Mouse (Mus musculus) forebrain, embryonic 10.5 days (tissue): ENCODE measurements around the gene Ssh3. TPM values are rescaled to one million over a fixed set of nuclear protein-coding genes. Genes with fewer than 3 reads are reported as not detected.

Source experiments
- DNase-seq: peaks from one replicate; pipeline ENCODE4 v3.0.0-alpha.2; 2017; ENCODE audit warnings: low spot score; ENCODE audit errors: extremely low spot score
- H3K27ac ChIP-seq: fragments of 300-500 bp; sonication (generic); 2 replicates; pipeline ENCODE4 v1.5.1; 2016; ENCODE audit warnings: mild to moderate bottlenecking
- H3K27me3 ChIP-seq: fragments of 300-500 bp; sonication (generic); 2 replicates; pipeline ENCODE4 v1.6.1; 2016; ENCODE audit warnings: mild to moderate bottlenecking; ENCODE audit not compliant: poor library complexity, severe bottlenecking
- H3K36me3 ChIP-seq: fragments of 300-500 bp; sonication (generic); replicated peaks from 2 replicates; pipeline ENCODE4 v1.6.1; 2016; ENCODE audit warnings: mild to moderate bottlenecking, moderate library complexity
- H3K4me1 ChIP-seq: fragments of 300-500 bp; sonication (generic); 2 replicates; pipeline ENCODE4 v1.6.1; 2016
- H3K4me3 ChIP-seq: fragments of 300-500 bp; sonication (generic); 2 replicates; pipeline ENCODE4 v1.5.1; 2016; ENCODE audit warnings: mild to moderate bottlenecking, moderate library complexity
- H3K9me3 ChIP-seq: fragments of 300-500 bp; sonication (generic); 2 replicates; pipeline ENCODE4 v1.6.1; 2016; ENCODE audit warnings: mild to moderate bottlenecking, moderate library complexity
- WGBS: fragments of 180-500 bp; shearing (Covaris S2); methylation state at CpG from one replicate; pipeline ENCODE4 v1.1.7; 2016; 5-methylcytosine and 5-hydroxymethylcytosine counted together
- polyA plus RNA-seq: library from polyadenylated mRNA; unstranded; fragments of >200 nt; fragmentation: Nextera tagmentation; extraction: Ambion mirVana; gene quantifications from 2 replicates; pipeline ENCODE4 v1.2.1, GENCODE M21; 2016

Ssh3 gene
- polyA plus RNA-seq, 1 experiment from 2014 or later = 3.6 TPM

- 44% methylated on average over 21 of the region's 21 CpGs for WGBS
- no peaks in the 10 kb centered on the region for H3K9me3 ChIP-seq
- H3K4me1 ChIP-seq = peaks cover 67% of the 10 kb centered on the region
- DNase-seq = no peak
- no peaks in the 10 kb centered on the region for H3K27me3 ChIP-seq
- H3K4me3 ChIP-seq = peak overlapping the region; percentile 25; the same call in 1 of the 2 replicates
- peak overlapping the region; percentile 76 for H3K27ac ChIP-seq
- peaks cover 11% of the 10 kb centered on the region for H3K36me3 ChIP-seq
Observed at GRCm38 (mm10) chr19:4301735-4302651, 33.0 kb upstream of the Ssh3 start.

GRCm38 (mm10) chr19:4300852-4301734 is 32.1 kb upstream of the Ssh3 start:
- Histone ChIP-seq H3K4me3 (peak overlapping the region; percentile 25; the same call in 1 of the 2 replicates), H3K4me1 (peaks cover 61% of the 10 kb centered on the region), H3K27me3 (no peaks in the 10 kb centered on the region), H3K36me3 (peaks cover 15% of the 10 kb centered on the region), H3K9me3 (no peaks in the 10 kb centered on the region), H3K27ac (peak overlapping the region; percentile 76)
- DNase-seq = no peak
- WGBS = 76% methylated on average over 11 of the region's 11 CpGs

DNA sequence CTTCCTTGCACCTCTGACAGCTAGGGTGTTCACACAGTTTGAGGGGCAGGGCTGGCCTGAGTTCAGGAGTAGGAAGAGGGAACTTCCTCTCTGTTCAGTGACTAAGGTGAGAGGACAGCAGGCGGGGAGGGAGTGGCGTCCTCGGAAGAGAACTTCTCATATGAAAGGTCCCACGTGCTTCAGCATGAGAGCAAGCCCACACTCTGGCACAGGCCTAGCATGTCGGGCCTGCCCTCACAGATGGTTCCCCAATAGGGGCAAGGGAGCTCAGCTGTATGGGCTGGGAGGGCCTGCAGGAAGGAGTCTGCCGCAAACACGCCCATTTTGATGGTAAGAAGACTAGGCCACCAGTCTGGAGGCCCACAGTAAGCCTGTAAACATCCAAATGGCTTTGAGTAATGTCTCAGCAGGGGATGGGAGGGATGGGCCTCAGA is 31.3 kb upstream of the Ssh3 start:
- Histone ChIP-seq H3K27ac (0 out of 2 replicates have a peak overlapping the region, but pooled peaks have one; percentile 76), H3K4me1 (peaks cover 58% of the 10 kb centered on the region), H3K36me3 (peaks cover 22% of the 10 kb centered on the region), H3K9me3 (no peaks in the 10 kb centered on the region), H3K27me3 (no peaks in the 10 kb centered on the region), H3K4me3 (no peak overlapping the region; the same call in 1 of the 2 replicates)
- 54% methylated on average over 7 of the region's 7 CpGs for WGBS
- DNase-seq = no peak

DNA sequence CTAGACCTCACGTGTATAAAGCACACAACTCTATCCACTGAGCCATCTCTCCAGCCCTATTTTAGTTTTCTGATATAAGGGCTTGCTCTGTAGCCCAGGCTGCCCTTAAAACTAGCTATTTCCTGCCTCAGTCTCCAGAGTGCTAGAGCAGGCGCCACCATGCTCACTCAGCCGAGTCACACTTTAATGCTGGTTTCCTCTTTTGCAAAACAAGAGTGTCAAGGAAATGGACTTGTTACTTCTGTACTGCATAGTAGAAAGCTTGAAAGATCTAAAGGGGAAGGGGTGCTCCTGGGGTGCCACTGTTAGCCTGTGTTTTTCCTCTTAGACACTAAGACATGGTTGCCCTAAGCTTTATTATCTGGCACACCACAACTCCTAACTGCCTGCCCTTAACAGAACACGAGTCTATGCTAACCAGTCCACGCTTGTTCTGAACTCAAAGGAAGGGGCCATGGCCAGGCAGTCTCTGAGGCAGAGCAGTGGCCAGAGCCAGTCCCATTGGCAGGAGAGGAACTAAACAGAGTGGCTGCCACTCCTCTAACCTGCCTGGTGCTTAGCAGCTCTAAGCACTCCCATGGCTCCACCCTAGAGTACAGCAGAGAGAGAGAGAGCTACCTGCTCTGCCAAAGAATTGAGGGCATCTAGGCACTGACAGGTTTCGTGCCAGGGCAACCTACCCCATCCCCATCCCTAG is 30.7 kb upstream of the Ssh3 start:
- no peak overlapping the region for H3K27ac ChIP-seq
- peaks cover 28% of the 10 kb centered on the region for H3K36me3 ChIP-seq
- peaks cover 54% of the 10 kb centered on the region for H3K4me1 ChIP-seq
- no peak for DNase-seq
- no peaks in the 10 kb centered on the region for H3K27me3 ChIP-seq
- H3K9me3 ChIP-seq = no peaks in the 10 kb centered on the region
- 86% methylated on average over 6 of the region's 6 CpGs for WGBS
- H3K4me3 ChIP-seq = no peak overlapping the region; the same call in 1 of the 2 replicates

GRCm38 (mm10) chr19:4299126-4299525 is 30.1 kb upstream of the Ssh3 start:
- H3K27ac ChIP-seq = no peak overlapping the region
- H3K36me3 ChIP-seq = peaks cover 34% of the 10 kb centered on the region
- H3K9me3 ChIP-seq = no peaks in the 10 kb centered on the region
- no peaks in the 10 kb centered on the region for H3K27me3 ChIP-seq
- H3K4me1 ChIP-seq = peaks cover 52% of the 10 kb centered on the region
- H3K4me3 ChIP-seq = no peak overlapping the region
- DNase-seq = no peak
- WGBS = 95% methylated on average over 7 of the region's 7 CpGs

GRCm38 (mm10) chr19:4298322-4299121 is 29.5 kb upstream of the Ssh3 start:
- Histone ChIP-seq H3K27ac (no peak overlapping the region), H3K36me3 (peaks cover 38% of the 10 kb centered on the region), H3K9me3 (no peaks in the 10 kb centered on the region), H3K4me3 (no peak overlapping the region), H3K27me3 (no peaks in the 10 kb centered on the region), H3K4me1 (peaks cover 46% of the 10 kb centered on the region)
- 91% methylated on average over 17 of the region's 17 CpGs for WGBS
- DNase-seq = no peak

GRCm38 (mm10) chr19:4297851-4298250 is 28.9 kb upstream of the Ssh3 start:
- peaks cover 45% of the 10 kb centered on the region for H3K36me3 ChIP-seq
- H3K4me1 ChIP-seq = peaks cover 39% of the 10 kb centered on the region
- no peak overlapping the region for H3K27ac ChIP-seq
- H3K27me3 ChIP-seq = no peaks in the 10 kb centered on the region
- no peaks in the 10 kb centered on the region for H3K9me3 ChIP-seq
- WGBS = 91% methylated on average over 5 of the region's 5 CpGs
- H3K4me3 ChIP-seq = no peak overlapping the region
- DNase-seq = no peak

- H3K4me3 ChIP-seq = no peak overlapping the region
- 91% methylated on average over 2 of the region's 2 CpGs for WGBS
- no peak for DNase-seq
- H3K27ac ChIP-seq = no peak overlapping the region
- no peaks in the 10 kb centered on the region for H3K9me3 ChIP-seq
- no peaks in the 10 kb centered on the region for H3K27me3 ChIP-seq
- peaks cover 57% of the 10 kb centered on the region for H3K36me3 ChIP-seq
- peaks cover 27% of the 10 kb centered on the region for H3K4me1 ChIP-seq
Observed at GRCm38 (mm10) chr19:4296611-4297010, 27.6 kb upstream of the Ssh3 start.

GRCm38 (mm10) chr19:4295391-4295790 is 26.4 kb upstream of the Ssh3 start:
- Histone ChIP-seq H3K4me1 (peaks cover 15% of the 10 kb centered on the region), H3K27me3 (no peaks in the 10 kb centered on the region), H3K4me3 (no peak overlapping the region), H3K9me3 (no peaks in the 10 kb centered on the region), H3K27ac (no peak overlapping the region), H3K36me3 (peaks cover 70% of the 10 kb centered on the region)
- 94% methylated on average over 4 of the region's 4 CpGs for WGBS
- no peak for DNase-seq

DNA sequence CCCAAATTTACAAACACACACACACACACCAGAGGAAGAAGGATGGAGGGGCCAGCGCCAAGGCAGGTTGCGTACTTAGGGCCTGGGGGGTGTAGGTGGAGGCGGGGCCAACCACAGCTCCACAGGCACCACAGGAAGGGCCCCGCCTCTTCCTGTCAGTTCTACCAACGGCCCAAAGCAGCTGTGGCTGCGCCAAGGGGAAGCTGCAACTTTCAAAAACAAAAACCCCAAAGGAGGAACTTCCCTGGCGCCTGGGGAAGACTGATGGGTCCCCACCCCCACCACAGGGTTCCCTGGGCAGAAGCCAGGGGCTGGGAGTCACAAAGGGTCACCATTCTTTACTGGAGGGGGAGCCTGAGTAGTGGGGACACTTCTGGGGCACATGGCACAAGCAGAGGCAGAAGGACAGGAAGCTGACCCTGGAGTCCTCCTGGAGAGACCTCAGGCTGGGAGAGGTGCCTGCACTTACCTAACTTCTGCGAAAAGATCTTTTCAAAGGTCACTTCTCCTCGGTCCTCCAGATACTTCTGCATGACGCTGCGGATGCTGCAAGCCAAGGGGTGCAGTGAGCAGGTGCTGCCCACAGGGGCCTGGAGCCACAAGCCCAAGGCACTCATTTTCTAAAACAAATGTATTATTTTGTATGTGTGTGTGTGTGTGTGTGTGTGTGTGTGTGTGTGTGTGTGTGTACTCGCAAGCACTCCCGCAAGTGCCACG is 25.6 kb upstream of the Ssh3 start:
- Histone ChIP-seq H3K4me3 (no peak overlapping the region), H3K4me1 (peaks cover 8% of the 10 kb centered on the region; the same call in 1 of the 2 replicates), H3K36me3 (peaks cover 78% of the 10 kb centered on the region), H3K9me3 (no peaks in the 10 kb centered on the region), H3K27ac (0 out of 2 replicates have a peak overlapping the region, but pooled peaks have one; percentile 44), H3K27me3 (no peaks in the 10 kb centered on the region)
- 76% methylated on average over 14 of the region's 14 CpGs for WGBS
- DNase-seq = no peak

DNA sequence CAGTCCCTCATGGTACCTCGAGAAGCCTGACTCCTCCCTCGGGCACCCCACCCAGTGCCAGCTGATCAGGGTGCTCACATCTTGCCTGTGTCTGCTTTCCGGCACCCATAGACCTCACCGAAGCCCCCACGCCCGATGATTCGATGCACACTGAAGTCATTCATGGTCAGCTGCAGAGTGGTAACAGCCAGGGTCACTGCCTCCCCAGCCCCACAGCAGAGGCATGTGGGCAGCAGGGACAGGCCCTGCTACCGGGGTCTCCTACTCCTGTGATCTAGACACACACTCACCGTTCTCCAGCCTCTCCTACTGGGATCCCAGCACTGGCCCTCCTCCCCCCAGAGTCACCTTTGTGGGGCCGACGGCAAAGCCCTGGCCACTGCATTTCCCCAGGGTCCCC is 22.2 kb upstream of the Ssh3 start:
- WGBS = 95% methylated on average over 11 of the region's 11 CpGs
- H3K36me3 ChIP-seq = peaks cover 96% of the 10 kb centered on the region
- DNase-seq = no peak
- no peak overlapping the region for H3K27ac ChIP-seq
- no peaks in the 10 kb centered on the region for H3K27me3 ChIP-seq
- no peaks in the 10 kb centered on the region for H3K9me3 ChIP-seq
- 0 out of 2 replicates have a peak overlapping the region, but pooled peaks have one; percentile 1 for H3K4me3 ChIP-seq
- H3K4me1 ChIP-seq = peaks cover 5% of the 10 kb centered on the region; the same call in 1 of the 2 replicates
